Mouse (Mus musculus): ENCODE results near the gene Hoxa4.
A peak's percentile ranks its signal among the peaks of the same experiment; 100 is the strongest.

The Hoxa4 gene

DNA sequence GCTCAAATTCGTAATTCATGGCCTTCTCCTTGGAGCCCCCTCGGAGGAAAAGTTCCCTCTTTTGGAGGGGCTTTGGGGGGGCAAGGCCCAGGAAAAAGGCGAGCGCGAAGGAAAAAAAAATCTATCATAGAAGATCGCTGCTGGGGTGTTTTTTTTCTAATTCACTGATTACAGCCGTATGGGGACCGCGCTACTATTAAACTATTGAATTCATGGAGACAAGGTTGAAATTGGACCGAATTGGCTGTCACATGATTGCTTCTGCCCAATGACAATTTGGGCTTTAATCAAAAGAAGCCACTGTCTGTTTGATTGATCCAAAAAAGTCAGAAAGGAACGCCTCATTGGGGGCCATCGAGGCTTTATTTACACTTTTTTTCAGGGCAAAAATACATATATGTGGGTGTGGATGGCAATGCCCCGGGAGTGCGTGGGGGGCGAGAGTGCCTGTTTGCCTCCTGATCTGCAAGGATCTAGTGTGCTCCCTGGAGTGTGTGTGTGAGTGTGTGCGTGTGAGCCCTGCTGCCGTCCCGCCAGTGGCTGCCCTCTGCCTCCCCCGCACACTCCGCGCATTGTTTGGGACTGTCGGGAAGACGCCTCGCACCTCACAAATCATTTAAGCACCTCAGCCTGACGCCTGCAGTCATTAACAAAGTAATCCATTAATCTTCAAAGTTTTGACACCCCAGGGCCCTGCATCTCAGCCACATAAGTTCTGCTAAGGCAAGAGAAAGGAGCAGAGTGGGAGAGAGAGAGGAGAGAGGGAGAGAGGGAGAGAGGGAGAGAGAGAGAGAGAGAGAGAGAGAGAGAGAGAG is 26.7 kb downstream of the Hoxa4 start, which contains the start of gene Hoxa2:
TSS of gene Hoxa2 (minus strand) at position 206 of the 815 bp plus-strand sequence.
- peak; percentile 15 for DNase-seq (ENCODE audit: low spot score)

GRCm38 (mm10) chr6:52164051-52164625 is 27.4 kb downstream of the Hoxa4 start:
- peak; percentile 44 for DNase-seq (ENCODE audit: low spot score)

GRCm38 (mm10) chr6:52163366-52164031 is 28.1 kb downstream of the Hoxa4 start:
- peak; percentile 45 for DNase-seq (ENCODE audit: low spot score)

GRCm38 (mm10) chr6:52162611-52163365 is 28.8 kb downstream of the Hoxa4 start:
- peak; percentile 52 for DNase-seq (ENCODE audit: low spot score)

DNA sequence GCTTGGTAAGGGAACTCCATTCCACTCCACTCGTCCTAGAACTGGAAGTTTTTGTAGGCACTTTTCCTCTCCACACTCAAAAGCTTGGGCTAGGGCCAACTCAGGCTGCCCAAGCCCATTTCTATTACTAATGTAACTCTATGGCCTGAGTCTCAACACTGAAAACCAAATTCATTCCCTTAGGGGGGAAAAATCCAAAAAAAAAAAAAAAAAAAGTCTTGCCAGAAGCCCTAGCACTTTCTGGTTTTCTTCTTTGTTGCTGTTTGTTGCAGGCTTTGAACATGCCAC is 29.5 kb downstream of the Hoxa4 start:
- no peak for DNase-seq (ENCODE audit: low spot score)

- peak; percentile 46 for DNase-seq (ENCODE audit: low spot score)
These were observed 30.0 kb downstream of the Hoxa4 start for GRCm38 (mm10) chr6:52161336-52162092.

GRCm38 (mm10) chr6:52160511-52161335 is 30.8 kb downstream of the Hoxa4 start:
- DNase-seq (ENCODE audit: low spot score), result peak; percentile 38

GRCm38 (mm10) chr6:52159979-52160378 is 31.6 kb downstream of the Hoxa4 start:
- peak; percentile 10 for DNase-seq (ENCODE audit: low spot score)

DNA sequence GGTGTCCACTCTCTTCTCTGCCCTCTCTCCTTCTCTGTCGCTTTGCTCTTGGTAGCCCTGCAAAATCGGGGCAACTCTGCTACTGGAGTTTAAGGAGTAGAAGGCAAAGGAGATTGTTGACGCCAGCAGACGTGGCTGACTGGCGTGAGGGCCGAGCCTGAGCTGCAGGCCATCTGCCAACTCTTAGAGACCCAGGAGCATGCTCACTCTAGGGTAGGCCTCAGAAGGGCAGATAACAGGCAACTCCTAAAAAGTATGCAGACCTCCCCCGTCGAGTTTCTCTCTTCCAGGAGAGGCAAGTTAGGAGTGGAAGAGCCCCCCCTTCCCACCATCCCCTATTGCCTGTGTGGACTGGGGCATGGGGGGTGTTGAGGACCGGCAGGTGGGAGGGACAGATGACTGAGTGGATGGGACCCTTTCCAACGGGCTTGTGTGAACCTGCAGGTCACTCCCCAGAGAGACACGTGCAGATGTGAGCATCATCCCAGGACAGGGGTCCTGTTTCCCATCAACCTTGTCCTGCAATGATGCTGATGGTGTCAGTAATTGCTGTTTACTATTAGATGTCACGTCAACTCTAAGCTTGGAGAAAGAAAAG is 32.3 kb downstream of the Hoxa4 start:
- peak; percentile 15 for DNase-seq (ENCODE audit: low spot score)

- DNase-seq (ENCODE audit: low spot score), result peak; percentile 77
These were observed 33.1 kb downstream of the Hoxa4 start, which contains the start of gene Hoxa1 for GRCm38 (mm10) chr6:52158276-52159051. TSS of gene Hoxa1 (minus strand) at chr6:52158317.

DNA sequence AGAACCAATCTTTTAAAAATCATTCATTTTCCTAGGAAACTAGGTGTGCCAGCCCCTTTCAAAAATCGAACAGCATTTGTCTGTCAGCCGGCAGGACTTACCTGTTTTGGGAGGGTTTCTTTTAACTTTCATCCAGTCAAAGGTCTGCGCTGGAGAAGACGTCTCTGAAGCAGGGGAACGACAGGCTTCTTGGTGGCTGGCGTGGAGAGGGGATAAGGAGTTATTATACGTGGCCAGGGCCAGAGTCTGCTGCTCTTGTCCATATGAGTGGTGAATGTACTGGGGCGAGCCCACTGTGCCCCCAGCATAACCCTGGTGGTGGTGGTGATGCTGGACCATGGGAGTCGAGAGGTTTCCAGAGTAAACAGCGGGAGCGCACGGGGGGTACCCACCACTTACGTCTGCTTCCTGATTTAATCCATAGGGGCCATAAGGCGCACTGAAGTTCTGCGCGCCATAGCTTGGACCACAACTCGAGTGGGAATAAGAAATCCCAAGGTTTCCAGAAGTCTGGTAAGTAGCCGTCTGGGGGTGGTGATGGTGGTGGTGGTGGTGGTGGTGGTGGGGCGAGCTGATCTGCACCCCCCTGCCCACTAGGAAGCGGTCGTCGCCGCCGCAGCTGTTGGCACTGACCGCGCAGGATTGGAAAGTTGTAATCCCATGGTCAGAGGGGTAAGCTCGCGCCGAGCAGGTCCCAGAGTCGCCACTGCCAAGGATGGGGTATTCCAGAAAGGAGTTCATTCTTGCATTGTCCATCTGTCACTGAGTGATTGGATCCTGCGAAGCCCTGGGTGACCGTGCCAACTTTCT is 33.9 kb downstream of the Hoxa4 start:
- peak; percentile 2 for DNase-seq (ENCODE audit: low spot score)

GRCm38 (mm10) chr6:52156551-52157200 is 34.9 kb downstream of the Hoxa4 start:
- DNase-seq (ENCODE audit: low spot score), result peak; percentile 3

DNA sequence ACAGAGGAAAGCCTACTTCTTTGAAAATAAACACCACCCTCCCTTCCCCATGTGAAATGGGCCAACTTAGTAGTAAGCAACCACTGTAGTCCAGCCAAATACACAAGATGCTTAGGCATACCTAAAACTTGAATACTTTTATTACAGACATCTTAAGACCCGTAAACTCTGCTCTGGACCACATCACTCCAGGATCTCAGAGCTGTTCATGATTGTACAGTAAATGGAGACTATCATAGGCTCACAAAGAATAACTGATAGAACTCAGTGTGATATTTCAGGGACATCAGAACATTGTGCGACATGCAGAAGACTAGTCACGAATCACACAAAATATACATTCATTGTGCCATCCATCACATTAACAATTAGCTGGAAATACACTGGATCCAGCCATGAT is 36.1 kb downstream of the Hoxa4 start:
- peak; percentile 13 for DNase-seq (ENCODE audit: low spot score)

- peak; percentile 38 for DNase-seq (ENCODE audit: low spot score)
These were observed 37.5 kb downstream of the Hoxa4 start for GRCm38 (mm10) chr6:52154044-52154443.

GRCm38 (mm10) chr6:52153270-52153669 is 38.3 kb downstream of the Hoxa4 start:
- DNase-seq (ENCODE audit: low spot score), result peak; percentile 30

DNA sequence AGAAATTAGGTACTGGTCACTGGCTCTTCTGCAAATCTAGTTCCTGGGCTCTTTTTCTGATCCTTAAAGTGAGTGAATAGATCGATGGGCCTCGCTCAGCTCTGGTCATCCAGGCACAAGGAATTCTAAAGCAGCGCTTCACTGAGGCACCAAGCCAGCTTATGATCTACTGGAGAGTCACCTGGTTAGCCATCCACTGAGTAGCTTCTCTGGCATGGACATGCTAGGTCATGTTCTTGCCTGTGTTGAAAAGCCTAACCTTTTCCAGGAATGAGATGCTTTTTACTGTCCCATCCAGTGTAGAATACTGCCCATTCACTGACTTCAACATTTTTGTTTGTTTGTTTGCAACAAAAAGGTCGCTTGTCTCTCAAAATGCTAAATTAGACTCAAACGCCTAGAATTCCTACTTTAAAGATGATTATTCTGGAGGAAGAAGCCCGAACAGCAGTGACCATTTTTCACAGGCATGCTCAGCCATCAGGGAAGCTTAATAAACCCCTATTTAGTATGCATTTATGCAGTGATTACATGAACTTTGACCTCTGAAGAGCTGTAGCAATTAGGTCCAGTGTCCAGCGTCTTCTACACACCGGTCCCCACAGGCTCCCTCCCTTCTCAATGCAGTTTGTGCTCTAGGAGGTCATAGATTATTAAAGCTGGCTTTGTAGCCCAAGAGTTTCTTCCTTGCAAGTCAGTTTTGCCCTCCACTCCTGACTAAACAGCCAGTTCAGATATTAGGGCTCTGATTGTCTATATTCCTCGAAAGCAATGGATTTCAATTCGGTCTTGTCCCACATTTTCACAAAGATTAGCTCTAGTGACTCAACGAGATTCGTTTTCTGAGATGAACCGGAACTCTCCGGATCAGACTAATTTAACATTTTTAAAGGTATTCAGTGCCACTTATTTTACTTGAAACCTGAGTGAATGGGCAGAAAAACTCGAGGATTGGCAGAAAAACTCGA is 39.0 kb downstream of the Hoxa4 start:
- DNase-seq (ENCODE audit: low spot score), result peak; percentile 38

DNA sequence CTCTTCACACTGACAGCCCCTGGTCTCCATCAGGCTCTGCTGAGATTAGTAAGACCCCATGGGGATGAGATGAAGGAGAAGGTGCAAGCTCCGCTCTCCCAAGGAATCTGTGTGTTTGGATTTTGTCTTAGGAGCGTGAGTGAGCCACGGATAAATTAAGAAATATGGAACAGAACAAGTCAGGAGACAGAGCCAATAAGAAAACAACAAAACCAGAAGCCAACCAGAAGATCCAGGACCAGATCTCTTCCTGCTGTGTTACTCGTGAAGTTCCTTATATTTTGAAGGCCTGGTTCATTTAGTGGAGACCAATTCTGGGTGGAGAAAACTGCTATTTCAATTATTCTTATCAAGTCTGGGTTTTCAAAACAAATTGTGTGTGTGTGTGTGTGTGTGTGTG is 40.0 kb downstream of the Hoxa4 start:
- DNase-seq (ENCODE audit: low spot score), result peak; percentile 26

Data from retina, embryonic 14.5 days (tissue).